Mouse (Mus musculus) MEL (cell line): ENCODE measurements at regions not wholly inside any gene's neighbourhood (a gene's known extent, or its start where the extent isn't known, plus 50 kb on each side); places are given as distances from the start of the nearest gene placed in this dataset.

Experiments used
- CTCF ChIP-seq, 3 experiments: IDR thresholded peaks in 2 of 3; conservative IDR thresholded peaks in 1 of 3; 2 replicates each; pipeline ENCODE4 v1.5.1; 2011 to 2012; ENCODE audit warnings: low read length in 3 of 3, low read depth in 2 of 3, mild to moderate bottlenecking in 2 of 3, improper control_type of control experiment in 1 of 3, inconsistent platforms in 1 of 3, mixed read lengths in 1 of 3, moderate library complexity in 1 of 3; ENCODE audit not compliant: control insufficient read depth in 1 of 3, insufficient read depth in 1 of 3, poor library complexity in 1 of 3, severe bottlenecking in 1 of 3
- EP300 ChIP-seq, 2 experiments: IDR thresholded peaks; 2 replicates each; pipeline ENCODE4 v1.6.1; 2011; ENCODE audit warnings: improper control_type of control experiment in 2 of 2, low read length in 2 of 2, low read depth in 1 of 2, mild to moderate bottlenecking in 1 of 2
- GATA1 ChIP-seq: IDR thresholded peaks from 2 replicates; pipeline ENCODE4 v1.6.1; 2011; ENCODE audit warnings: low read depth, low read length, improper control_type of control experiment
- MXI1 ChIP-seq: IDR thresholded peaks from 2 replicates; pipeline ENCODE4 v1.6.1; 2011; ENCODE audit warnings: mild to moderate bottlenecking, low read depth, low read length, improper control_type of control experiment
- NELFE ChIP-seq: IDR thresholded peaks from 2 replicates; pipeline ENCODE4 v1.6.1; 2011; ENCODE audit warnings: low read depth, low read length, improper control_type of control experiment
- NRF1 ChIP-seq: IDR thresholded peaks from 2 replicates; pipeline ENCODE4 v1.6.1; 2014; ENCODE audit warnings: low read depth, mild to moderate bottlenecking, inconsistent platforms, low read length, improper control_type of control experiment, moderate library complexity; ENCODE audit not compliant: poor library complexity, insufficient read depth, severe bottlenecking
- TBP ChIP-seq: IDR thresholded peaks from 2 replicates; pipeline ENCODE4 v1.8.0; 2011; ENCODE audit warnings: low read depth, low read length, improper control_type of control experiment
- TCF12 ChIP-seq: IDR thresholded peaks from 2 replicates; pipeline ENCODE4 v1.6.1; 2014; ENCODE audit warnings: low read depth, mild to moderate bottlenecking, inconsistent platforms, low read length, improper control_type of control experiment, moderate library complexity
- ZNF384 ChIP-seq: IDR thresholded peaks from 2 replicates; pipeline ENCODE4 v1.6.1; 2012; ENCODE audit warnings: low read depth, mild to moderate bottlenecking, inconsistent platforms, low read length, improper control_type of control experiment

DNA sequence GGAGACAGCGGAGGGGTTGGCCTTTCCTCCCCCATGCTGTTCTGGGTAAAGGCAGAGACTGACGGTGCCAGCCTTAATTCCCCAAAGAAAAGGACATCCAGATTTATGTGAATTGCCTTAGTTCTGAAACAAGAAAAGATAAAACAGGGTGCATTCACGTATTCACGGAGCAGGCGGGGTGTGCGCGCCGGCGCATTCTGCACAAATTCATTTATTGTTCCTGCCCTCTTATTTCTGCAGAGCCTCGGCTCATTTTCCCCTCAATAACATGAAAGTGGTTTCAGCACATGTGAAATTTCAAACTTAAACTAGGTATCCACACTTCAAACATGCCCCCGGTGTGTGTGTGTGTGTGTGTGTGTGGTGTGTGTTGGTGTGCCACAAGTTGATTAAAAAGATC, 70.3 kb upstream of the Zfhx3 start:
- TF ChIP-seq GATA1 (no peak), CTCF (IDR thresholded peaks at IDR 0.05 in 2 of 3, conservative IDR thresholded peaks at IDR 0.05 in 1 of 3; ENCODE audit: control insufficient read depth in 1 of 3, insufficient read depth in 1 of 3, low read depth in 2 of 3, low read length in 3 of 3, poor library complexity in 1 of 3, severe bottlenecking in 1 of 3) (no peak), TBP (no peak), MXI1 (no peak), TCF12 (no peak), NRF1 (no peak), ZNF384 (no peak), NELFE (no peak), EP300 (IDR thresholded peaks at IDR 0.05; ENCODE audit: low read depth in 1 of 2, low read length in 2 of 2) (no peak)
